Mouse (Mus musculus): ENCODE results near the gene Cpped1. TPM values are rescaled to one million over a fixed set of nuclear protein-coding genes. Genes with fewer than 3 reads are reported as not detected.
A peak's percentile ranks its signal among the peaks of the same experiment; 100 is the strongest.

The Cpped1 gene
- 18.3 and 19.4 TPM in 2 replicates for polyA plus RNA-seq (2016; fragmentation: Nextera tagmentation; extraction: Ambion mirVana)

DNA sequence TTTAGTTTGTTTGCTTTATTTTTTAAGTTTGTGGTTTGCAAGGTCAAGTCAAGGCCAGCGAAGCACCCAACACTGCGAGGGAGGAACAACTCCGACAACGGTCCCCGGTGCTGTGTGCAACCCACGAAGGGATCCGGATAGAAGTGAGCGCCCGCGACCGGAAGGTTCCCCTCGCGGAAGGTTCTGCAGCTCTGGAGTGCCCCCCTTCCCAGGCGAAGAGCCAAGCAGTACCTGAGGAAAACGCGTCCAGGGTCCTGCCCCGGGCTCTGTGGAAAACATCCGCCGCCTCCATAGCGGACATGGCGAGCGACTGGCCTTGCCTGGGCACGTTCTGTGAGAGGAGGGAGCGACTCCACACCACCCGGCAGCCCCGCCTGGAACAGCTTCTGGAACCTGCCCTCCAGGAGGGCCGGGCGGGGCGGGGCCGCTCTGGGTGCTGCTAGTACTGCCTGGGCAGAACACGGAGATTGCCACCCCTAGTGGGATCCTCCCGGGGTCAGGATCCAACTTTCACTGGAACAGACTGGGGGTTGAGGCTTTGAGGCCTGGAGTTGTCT, at the start of gene Cpped1:
Cpped1 (minus strand) TSS at position 411 of the 557 bp plus-strand sequence.
- peaks cover 8% of the 10 kb centered on the region for H3K4me1 ChIP-seq
- ATAC-seq (ENCODE audit: insufficient number of reproducible peaks, insufficient read depth, low FRiP score, low TSS enrichment), result peak; percentile 93
- no peaks in the 10 kb centered on the region for H3K9me3 ChIP-seq
- H3K27me3 ChIP-seq, result no peaks in the 10 kb centered on the region
- peak within 1 kb of the TSS; percentile 83 for H3K27ac ChIP-seq
- peak within 1 kb of the TSS; percentile 59 for H3K9ac ChIP-seq
- H3K4me2 ChIP-seq (replicated peaks), result peak within 1 kb of the TSS; percentile 67
- H3K36me3 ChIP-seq, result no peaks in the 10 kb centered on the region
- 0% methylated on average over 31 of the region's 32 CpGs for WGBS
- peak within 1 kb of the TSS; percentile 63 for H3K4me3 ChIP-seq

DNA sequence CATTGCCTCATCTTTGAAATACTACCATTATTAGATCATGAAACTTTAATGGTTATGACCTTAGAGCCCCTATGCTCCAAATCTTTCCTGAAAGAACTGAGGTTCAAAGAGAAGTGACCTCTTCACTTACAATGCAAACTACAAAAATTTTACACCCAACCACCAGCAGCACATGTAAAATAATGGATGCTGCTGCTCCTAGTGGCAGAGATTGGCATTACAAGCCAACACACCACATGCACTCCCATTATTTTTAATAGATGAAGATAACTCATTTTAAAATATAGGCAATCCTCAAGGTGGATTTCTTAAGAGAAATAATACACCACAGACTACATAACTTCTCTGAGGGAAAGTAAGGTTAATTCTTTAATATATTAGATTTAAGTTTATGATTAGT, 31.2 kb upstream of the Cpped1 start:
- Histone ChIP-seq H3K36me3 (no peaks in the 10 kb centered on the region), H3K9ac (no peak overlapping the region), H3K27ac (no peak overlapping the region), H3K4me2 (replicated peaks) (no peak overlapping the region), H3K27me3 (0 out of 2 replicates have a peak, but pooled peaks cover 2% of the 10 kb centered on the region), H3K9me3 (no peaks in the 10 kb centered on the region), H3K4me3 (no peak overlapping the region), H3K4me1 (no peaks in the 10 kb centered on the region)
- no peak for ATAC-seq (ENCODE audit: insufficient number of reproducible peaks, insufficient read depth, low FRiP score, low TSS enrichment)

DNA sequence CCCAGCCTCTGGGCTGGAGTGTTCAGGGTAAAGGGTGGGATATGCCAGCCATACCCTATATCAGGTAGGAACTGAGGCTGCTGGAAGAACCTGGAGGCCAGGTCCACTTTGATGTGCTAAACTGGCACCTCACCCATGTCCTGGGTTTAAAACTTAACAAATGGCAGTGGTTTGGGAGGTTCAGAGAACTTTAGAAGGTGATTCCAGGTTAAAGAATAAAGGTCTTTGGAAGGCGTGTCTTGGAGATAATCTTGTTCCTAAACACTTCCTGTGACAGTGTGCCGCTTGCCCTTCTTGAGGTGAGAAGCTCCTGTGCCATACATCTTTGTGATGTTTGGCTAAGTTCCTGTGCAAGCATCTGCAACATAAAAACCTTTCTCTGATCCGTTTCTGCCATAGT, 1.6 kb upstream of the Cpped1 start:
- no peak for ATAC-seq (ENCODE audit: insufficient number of reproducible peaks, insufficient read depth, low FRiP score, low TSS enrichment)
- Histone ChIP-seq H3K4me2 (replicated peaks) (no peak overlapping the region), H3K4me3 (no peak overlapping the region), H3K4me1 (peaks cover 8% of the 10 kb centered on the region), H3K9ac (no peak overlapping the region), H3K27me3 (no peaks in the 10 kb centered on the region), H3K36me3 (no peaks in the 10 kb centered on the region), H3K27ac (no peak overlapping the region), H3K9me3 (no peaks in the 10 kb centered on the region)
- WGBS, result 82% methylated on average over 3 of the region's 3 CpGs

DNA sequence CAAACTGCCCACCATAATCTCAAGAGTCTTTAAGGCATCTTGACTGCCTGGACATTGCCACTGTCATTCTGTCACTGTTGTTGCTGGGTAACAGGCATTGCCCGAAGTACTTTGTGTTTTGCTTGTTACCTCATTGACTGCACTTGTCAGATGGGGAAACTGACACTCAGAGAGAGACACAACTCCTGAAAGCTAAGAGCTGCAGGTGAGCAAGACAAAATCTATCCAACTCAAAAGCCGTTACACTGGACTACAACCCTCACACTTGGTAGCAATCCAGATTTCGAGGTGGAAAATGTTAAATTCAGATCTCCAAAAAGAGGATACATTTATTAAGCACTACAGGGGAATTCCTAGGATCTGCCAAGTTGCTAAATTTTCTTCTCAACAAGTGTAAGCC, 572 bp upstream of the Cpped1 start:
- H3K4me3 ChIP-seq, result no peak overlapping the region

DNA sequence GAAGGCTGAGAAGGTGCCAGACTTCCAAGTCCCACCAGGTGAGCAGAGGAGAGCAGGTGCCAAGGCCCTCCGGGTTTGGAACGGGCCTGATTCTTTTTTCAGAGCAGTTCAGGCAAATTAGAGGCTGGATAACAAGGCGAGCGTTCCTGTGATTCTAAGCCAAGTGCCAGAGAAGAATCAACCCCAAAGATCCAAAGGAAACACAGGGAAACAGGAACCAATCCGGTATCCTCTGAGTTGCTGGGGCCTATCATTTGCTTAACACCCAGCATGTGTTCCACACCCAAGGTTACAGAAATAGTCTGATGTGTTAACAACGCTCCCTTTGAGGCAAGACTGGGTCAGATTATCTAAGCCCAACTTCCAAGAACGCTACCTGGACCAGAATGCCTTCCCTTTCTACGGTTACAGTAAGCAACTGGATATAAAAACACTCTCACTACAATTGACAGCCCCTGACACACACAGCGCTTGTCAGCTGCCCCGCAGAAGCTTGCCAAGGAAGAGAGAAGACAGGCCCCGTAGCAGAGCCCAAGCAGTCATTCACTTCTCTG, 707 bp downstream of the Cpped1 start:
- H3K27ac ChIP-seq, result peak overlapping the region; percentile 83
- ATAC-seq (ENCODE audit: insufficient number of reproducible peaks, insufficient read depth, low FRiP score, low TSS enrichment), result peak; percentile 58; the same call in 1 of the 2 replicates

More for the DNA sequence above, 572 bp upstream of the Cpped1 start:
- no peak for ATAC-seq (ENCODE audit: insufficient number of reproducible peaks, insufficient read depth, low FRiP score, low TSS enrichment)
- Histone ChIP-seq H3K4me1 (peaks cover 8% of the 10 kb centered on the region), H3K27ac (no peak overlapping the region), H3K36me3 (no peaks in the 10 kb centered on the region), H3K4me2 (replicated peaks) (0 out of 2 replicates have a peak overlapping the region, but pooled peaks have one; percentile 67), H3K27me3 (no peaks in the 10 kb centered on the region), H3K9ac (no peak overlapping the region), H3K9me3 (no peaks in the 10 kb centered on the region)
- WGBS, result 78% methylated on average over 3 of the region's 3 CpGs

DNA sequence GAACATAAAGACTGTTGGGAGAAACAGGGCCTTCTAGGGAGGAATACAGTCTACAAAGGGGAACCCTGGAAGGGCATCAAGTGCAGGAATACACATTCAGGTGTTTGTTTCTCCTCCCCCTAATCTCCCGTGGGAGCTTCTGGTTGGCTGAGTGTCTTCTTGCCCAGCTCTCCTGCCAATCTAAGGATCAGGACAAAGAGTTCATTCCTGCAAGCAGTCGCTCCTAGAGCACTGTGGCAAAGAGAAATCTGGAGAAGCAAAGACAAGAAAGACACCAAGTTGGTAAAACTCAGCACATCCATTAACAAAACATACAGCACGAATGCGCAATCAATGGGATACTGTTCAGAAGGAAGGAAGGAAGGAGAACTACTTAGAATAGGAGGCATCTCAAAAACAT, 1.4 kb downstream of the Cpped1 start:
- ATAC-seq (ENCODE audit: insufficient number of reproducible peaks, insufficient read depth, low FRiP score, low TSS enrichment), result no peak
- no peak overlapping the region for H3K4me3 ChIP-seq
- H3K27me3 ChIP-seq, result no peaks in the 10 kb centered on the region
- 77% methylated on average over 4 of the region's 4 CpGs for WGBS
- H3K4me1 ChIP-seq, result peaks cover 8% of the 10 kb centered on the region
- H3K9ac ChIP-seq, result no peak overlapping the region
- H3K4me2 ChIP-seq (replicated peaks), result peak overlapping the region; percentile 67; the same call in 1 of the 2 replicates
- H3K27ac ChIP-seq, result no peak overlapping the region
- H3K9me3 ChIP-seq, result no peaks in the 10 kb centered on the region
- no peaks in the 10 kb centered on the region for H3K36me3 ChIP-seq

More for the DNA sequence above, 707 bp downstream of the Cpped1 start:
- H3K9me3 ChIP-seq, result no peaks in the 10 kb centered on the region
- H3K9ac ChIP-seq, result peak overlapping the region; percentile 59
- H3K27me3 ChIP-seq, result no peaks in the 10 kb centered on the region
- no peaks in the 10 kb centered on the region for H3K36me3 ChIP-seq
- peak overlapping the region; percentile 63 for H3K4me3 ChIP-seq
- WGBS, result 19% methylated on average over 11 of the region's 11 CpGs
- peaks cover 8% of the 10 kb centered on the region for H3K4me1 ChIP-seq
- peak overlapping the region; percentile 67 for H3K4me2 ChIP-seq (replicated peaks)

DNA sequence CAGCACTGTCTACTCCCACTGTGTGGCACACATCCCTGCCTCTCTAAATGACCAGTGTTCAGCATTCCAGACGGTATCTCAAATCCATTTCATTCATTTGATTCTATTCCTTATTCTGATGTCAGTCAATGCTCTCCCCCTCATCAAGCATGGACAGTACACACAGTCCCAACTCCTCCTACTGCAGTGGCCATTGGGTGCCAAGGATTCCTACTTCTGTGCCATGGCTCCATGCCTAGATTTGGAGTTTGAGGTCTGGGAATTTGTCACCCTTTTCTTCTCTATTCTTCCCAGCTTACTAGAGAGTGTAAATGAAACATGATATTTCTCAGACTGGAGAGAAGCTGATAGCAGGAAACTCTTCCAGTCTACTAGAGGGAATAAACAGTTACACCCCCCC, 2.3 kb downstream of the Cpped1 start:
- Histone ChIP-seq H3K4me1 (peaks cover 8% of the 10 kb centered on the region), H3K27me3 (no peaks in the 10 kb centered on the region), H3K9ac (no peak overlapping the region), H3K4me2 (replicated peaks) (no peak overlapping the region), H3K36me3 (no peaks in the 10 kb centered on the region), H3K4me3 (no peak overlapping the region), H3K9me3 (no peaks in the 10 kb centered on the region), H3K27ac (no peak overlapping the region)
- no peak for ATAC-seq (ENCODE audit: insufficient number of reproducible peaks, insufficient read depth, low FRiP score, low TSS enrichment)
- 79% methylated on average over 1 of the region's 1 CpGs for WGBS

DNA sequence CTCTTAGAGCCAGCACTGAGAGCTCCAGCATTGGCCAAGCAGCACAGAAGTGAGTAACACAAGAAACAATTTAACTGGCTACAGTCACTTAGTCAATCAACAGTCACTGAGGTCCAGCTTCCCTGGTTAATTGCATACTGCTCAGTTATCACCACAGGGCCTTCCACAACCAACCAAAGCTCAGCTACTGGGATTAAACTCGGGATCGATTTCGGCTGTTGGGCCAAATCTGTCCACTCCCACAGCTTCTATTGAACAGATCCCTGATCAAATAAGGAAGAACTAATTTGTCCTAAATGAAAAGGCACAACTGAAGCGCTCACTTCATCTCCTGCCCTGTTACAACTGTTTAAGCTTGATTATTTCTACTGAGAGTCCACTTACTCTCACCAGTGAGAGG, 4.0 kb downstream of the Cpped1 start:
- Histone ChIP-seq H3K4me2 (replicated peaks) (no peak overlapping the region), H3K9me3 (no peaks in the 10 kb centered on the region), H3K36me3 (no peaks in the 10 kb centered on the region), H3K9ac (no peak overlapping the region), H3K27me3 (no peaks in the 10 kb centered on the region), H3K4me3 (no peak overlapping the region), H3K27ac (no peak overlapping the region), H3K4me1 (peaks cover 8% of the 10 kb centered on the region)
- no peak for ATAC-seq (ENCODE audit: insufficient number of reproducible peaks, insufficient read depth, low FRiP score, low TSS enrichment)
- 89% methylated on average over 4 of the region's 4 CpGs for WGBS

DNA sequence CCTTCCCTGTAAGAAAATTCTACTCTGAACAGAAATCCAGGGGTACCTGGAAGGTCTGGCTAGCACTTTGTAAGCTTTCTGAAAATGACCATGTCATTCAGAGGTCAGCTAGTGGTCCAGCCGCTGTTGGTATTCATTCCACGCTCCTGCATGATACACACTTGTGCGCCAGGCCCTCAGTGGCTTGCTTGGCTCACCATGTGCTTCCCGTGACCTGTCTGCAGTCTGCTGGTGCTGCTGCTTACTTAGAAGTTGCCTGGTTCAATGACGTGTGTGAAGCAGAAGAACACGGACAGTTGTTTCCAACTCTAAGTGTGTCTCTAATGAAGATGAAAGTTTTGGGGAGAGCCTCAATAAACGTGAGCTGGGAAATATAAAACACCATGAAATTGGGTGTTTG, 7.2 kb downstream of the Cpped1 start:
- H3K9ac ChIP-seq, result no peak overlapping the region
- 86% methylated on average over 7 of the region's 7 CpGs for WGBS
- no peak overlapping the region for H3K4me3 ChIP-seq
- H3K27me3 ChIP-seq, result no peaks in the 10 kb centered on the region
- ATAC-seq (ENCODE audit: insufficient number of reproducible peaks, insufficient read depth, low FRiP score, low TSS enrichment), result no peak
- H3K27ac ChIP-seq, result no peak overlapping the region
- no peaks in the 10 kb centered on the region for H3K36me3 ChIP-seq
- H3K4me1 ChIP-seq, result no peaks in the 10 kb centered on the region
- no peak overlapping the region for H3K4me2 ChIP-seq (replicated peaks)
- H3K9me3 ChIP-seq, result no peaks in the 10 kb centered on the region

DNA sequence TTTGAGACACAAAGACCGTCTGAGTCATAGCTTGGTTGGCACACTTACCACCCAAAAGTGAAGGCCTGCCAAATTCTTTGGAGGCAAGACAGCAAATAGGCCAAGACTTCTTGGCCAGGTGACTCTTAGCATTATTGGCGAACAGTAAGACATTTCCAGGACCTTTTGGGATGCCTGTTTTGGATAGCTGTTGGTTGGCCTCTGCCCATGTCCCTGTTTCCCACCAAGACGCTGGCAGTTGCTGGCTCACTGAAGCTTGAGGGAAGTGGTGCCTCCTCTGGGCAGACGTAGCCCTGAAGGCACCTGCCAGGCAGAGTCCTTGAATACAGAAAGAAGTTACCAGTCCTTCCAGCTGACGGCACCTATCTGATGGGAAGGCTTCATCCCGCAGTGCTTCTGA, 8.9 kb downstream of the Cpped1 start:
- Histone ChIP-seq H3K27ac (no peak overlapping the region), H3K4me2 (replicated peaks) (no peak overlapping the region), H3K4me1 (no peaks in the 10 kb centered on the region), H3K36me3 (no peaks in the 10 kb centered on the region), H3K4me3 (no peak overlapping the region), H3K9me3 (no peaks in the 10 kb centered on the region), H3K27me3 (no peaks in the 10 kb centered on the region), H3K9ac (no peak overlapping the region)
- ATAC-seq (ENCODE audit: insufficient number of reproducible peaks, insufficient read depth, low FRiP score, low TSS enrichment), result no peak
- 90% methylated on average over 6 of the region's 6 CpGs for WGBS

DNA sequence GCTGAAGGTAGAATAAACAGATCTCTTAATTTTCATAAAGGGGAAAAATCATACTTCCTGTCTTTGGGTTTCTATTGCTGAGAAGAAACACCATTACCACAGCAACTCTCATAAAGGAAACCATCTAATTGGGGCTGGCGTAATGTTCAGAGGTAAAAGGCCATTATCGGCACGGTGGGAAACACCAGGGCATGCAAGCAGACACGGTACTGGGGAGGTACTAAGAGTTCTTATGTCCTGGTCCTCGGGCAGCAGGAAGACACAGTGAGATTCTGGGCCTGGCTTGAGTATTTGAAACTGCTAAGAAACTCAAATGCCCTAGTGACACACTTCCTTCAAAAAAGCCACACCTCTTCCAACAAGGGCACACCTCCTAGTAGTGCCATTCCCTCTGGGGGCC, 12.8 kb downstream of the Cpped1 start:
- no peaks in the 10 kb centered on the region for H3K27me3 ChIP-seq
- H3K4me3 ChIP-seq, result no peak overlapping the region
- 87% methylated on average over 5 of the region's 5 CpGs for WGBS
- H3K4me2 ChIP-seq (replicated peaks), result no peak overlapping the region
- H3K4me1 ChIP-seq, result no peaks in the 10 kb centered on the region
- no peak overlapping the region for H3K9ac ChIP-seq
- H3K27ac ChIP-seq, result no peak overlapping the region
- H3K9me3 ChIP-seq, result no peaks in the 10 kb centered on the region
- no peak for ATAC-seq (ENCODE audit: insufficient number of reproducible peaks, insufficient read depth, low FRiP score, low TSS enrichment)
- no peaks in the 10 kb centered on the region for H3K36me3 ChIP-seq

DNA sequence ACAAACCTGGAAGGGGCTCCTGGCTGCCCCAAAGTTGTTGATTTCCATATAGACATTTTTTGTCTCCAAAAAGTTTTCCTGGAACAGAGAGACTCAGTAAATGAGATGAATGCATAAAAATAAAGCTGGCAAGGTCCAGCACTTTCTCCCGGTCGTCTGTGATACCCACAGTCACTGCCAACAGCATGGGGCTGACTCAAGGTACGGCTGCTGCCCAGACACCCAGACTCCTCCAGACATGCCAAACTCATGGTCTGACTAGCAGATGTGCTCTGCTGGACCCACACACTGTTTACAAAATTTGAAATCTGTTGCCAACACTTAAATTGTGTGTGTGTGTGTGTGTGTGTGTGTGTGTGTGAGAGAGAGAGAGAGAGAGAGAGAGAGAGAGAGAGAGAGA, 14.4 kb downstream of the Cpped1 start:
- Histone ChIP-seq H3K4me1 (no peaks in the 10 kb centered on the region), H3K9me3 (no peaks in the 10 kb centered on the region), H3K4me2 (replicated peaks) (no peak overlapping the region), H3K27me3 (no peaks in the 10 kb centered on the region), H3K4me3 (no peak overlapping the region), H3K9ac (no peak overlapping the region), H3K36me3 (no peaks in the 10 kb centered on the region), H3K27ac (no peak overlapping the region)
- ATAC-seq (ENCODE audit: insufficient number of reproducible peaks, insufficient read depth, low FRiP score, low TSS enrichment), result no peak
- WGBS, result 85% methylated on average over 3 of the region's 3 CpGs
